Comparison of ENCODE assay signal across 28 mouse cellular contexts in the genomic region with DNA sequence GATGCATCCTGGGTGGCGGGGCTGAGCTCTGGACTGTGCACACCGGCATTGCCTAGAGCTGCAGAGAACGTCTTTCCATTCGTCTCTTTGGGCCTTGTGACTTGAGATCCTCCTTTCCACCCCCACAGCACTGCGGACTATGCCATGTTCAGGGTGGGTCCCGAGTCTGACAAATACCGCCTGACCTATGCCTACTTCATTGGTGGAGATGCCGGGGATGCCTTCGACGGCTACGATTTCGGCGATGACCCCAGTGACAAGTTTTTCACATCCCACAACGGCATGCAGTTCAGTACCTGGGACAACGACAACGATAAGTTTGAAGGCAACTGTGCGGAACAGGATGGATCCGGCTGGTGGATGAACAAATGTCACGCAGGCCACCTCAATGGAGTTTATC. TPM values are rescaled to one million over a fixed set of nuclear protein-coding genes. Genes with fewer than 3 reads are reported as not detected.
A peak's percentile ranks its signal among the peaks of the same experiment; 100 is the strongest.
DNase-seq lines count a peak whose midpoint lies in the region; ATAC-seq lines count a peak whose summit lies in the region.
"Had no signal": no experiment of that assay in that cellular context is flagged by ENCODE, and none has a peak within 500 bp of the region (broad histone marks: within the 10 kb centered on the region; RNA-seq: fewer than 3 reads in every experiment).

No protein-coding gene starts in this region.

- no peak overlapping the region for H3K9ac ChIP-seq in heart, embryonic 11.5 days (ENCODE audit: low read depth, low read length)
- H3K9ac ChIP-seq in liver, embryonic 15.5 days = no peak overlapping the region
- H3K9ac ChIP-seq: embryonic facial prominence, embryonic 12.5 days; forebrain, embryonic 13.5 days; forebrain, embryonic 15.5 days; forebrain, postnatal 0 days had no signal

- 85% methylated on average over 19 of the region's 19 CpGs for WGBS in heart, embryonic 11.5 days (ENCODE audit: insufficient replicate concordance)
- WGBS in liver, embryonic 15.5 days (ENCODE audit: insufficient replicate concordance) = 78% methylated on average over 19 of the region's 19 CpGs

- no peaks in the 10 kb centered on the region for H3K36me3 ChIP-seq in heart, embryonic 11.5 days (ENCODE audit: control insufficient read depth, insufficient read depth, low read length)
- H3K36me3 ChIP-seq in liver, embryonic 15.5 days (replicated peaks) = no peaks in the 10 kb centered on the region
- H3K36me3 ChIP-seq: embryonic facial prominence, embryonic 10.5 days; embryonic facial prominence, embryonic 12.5 days; forebrain, embryonic 15.5 days had no signal

- H3K4me3 ChIP-seq in heart, embryonic 11.5 days (ENCODE audit: low read depth, low read length) = no peak overlapping the region
- no peak overlapping the region for H3K4me3 ChIP-seq in liver, embryonic 15.5 days (replicated peaks)
- H3K4me3 ChIP-seq: embryonic facial prominence, embryonic 10.5 days; embryonic facial prominence, embryonic 12.5 days; forebrain, embryonic 13.5 days; forebrain, embryonic 15.5 days had no signal

- no peaks in the 10 kb centered on the region for H3K9me3 ChIP-seq in heart, embryonic 11.5 days (replicated peaks; ENCODE audit: control insufficient read depth, low read length)
- H3K9me3 ChIP-seq in liver, embryonic 15.5 days (replicated peaks) = no peaks in the 10 kb centered on the region
- H3K9me3 ChIP-seq: embryonic facial prominence, embryonic 10.5 days; embryonic facial prominence, embryonic 12.5 days; forebrain, embryonic 13.5 days; forebrain, embryonic 15.5 days had no signal

- no peak for ATAC-seq in heart, embryonic 11.5 days (replicated peaks; ENCODE audit: insufficient number of reproducible peaks, low FRiP score, low TSS enrichment)
- no peak for ATAC-seq in liver, embryonic 15.5 days (ENCODE audit: insufficient read depth)
- ATAC-seq: activated CD4-positive, CD25-positive, alpha-beta regulatory T cell, adult 4 months; CD4-positive, CD25-positive, alpha-beta regulatory T cell, adult 4 months; forebrain, embryonic 13.5 days; forebrain, embryonic 15.5 days; forebrain, postnatal 0 days had no signal

- intact Hi-C loops in left cerebral cortex, postnatal 10 days (cut with DNase I) = no loop called here

- no peaks in the 10 kb centered on the region for H3K27me3 ChIP-seq in heart, embryonic 11.5 days (ENCODE audit: control insufficient read depth, insufficient read depth, low read length)
- no peaks in the 10 kb centered on the region for H3K27me3 ChIP-seq in liver, embryonic 15.5 days
- H3K27me3 ChIP-seq: CH12.LX; embryonic facial prominence, embryonic 12.5 days; forebrain, embryonic 13.5 days; forebrain, embryonic 15.5 days had no signal

- no peak overlapping the region for H3K27ac ChIP-seq in heart, embryonic 11.5 days (ENCODE audit: low read depth, low read length)
- H3K27ac ChIP-seq in liver, embryonic 15.5 days (replicated peaks) = no peak overlapping the region
- H3K27ac ChIP-seq: embryonic facial prominence, embryonic 10.5 days; embryonic facial prominence, embryonic 12.5 days; forebrain, embryonic 13.5 days; forebrain, embryonic 15.5 days had no signal

- DNase-seq in heart, adult 11 months = peak; percentile 87
- DNase-seq in liver (no peak), ES-CJ7 (ENCODE audit: low read depth, low spot score) (peak; percentile 30)
- DNase-seq in left cerebral cortex, postnatal 10 days (ENCODE audit: extremely low spot score in 1 of 2, low spot score in 2 of 2) = no peak
- DNase-seq: adrenal gland, adult 8-10 months; adrenal gland, postnatal 14 days; adrenal gland, postnatal 36 days; B cell, adult 2 months; cerebellum, adult 11-12 months; cerebellum, adult 2 months; cerebellum, adult 9-10 months; cerebellum, postnatal 10 days; cerebellum, postnatal 25 days; forebrain, postnatal 0 days had no signal

- no peaks in the 10 kb centered on the region for H3K4me1 ChIP-seq in heart, embryonic 11.5 days (ENCODE audit: control insufficient read depth, insufficient read depth, low read length)
- H3K4me1 ChIP-seq in liver, embryonic 15.5 days (replicated peaks) = no peaks in the 10 kb centered on the region
- H3K4me1 ChIP-seq: embryonic facial prominence, embryonic 10.5 days; embryonic facial prominence, embryonic 12.5 days; forebrain, embryonic 13.5 days; forebrain, embryonic 15.5 days had no signal

- no peak overlapping the region for H3K4me2 ChIP-seq in heart, embryonic 11.5 days
- peak overlapping the region; percentile 42 for H3K4me2 ChIP-seq in liver, embryonic 15.5 days
- H3K4me2 ChIP-seq: embryonic facial prominence, embryonic 12.5 days; forebrain, embryonic 13.5 days; forebrain, embryonic 15.5 days had no signal

RNA-seq across cellular contexts. Expression of gene Fgg, which starts 5.1 kb away (rescaled TPM):
- 0.62 and 3.8 TPM in 2 replicates for polyA plus RNA-seq in heart, embryonic 11.5 days (2014; fragmentation: Nextera tagmentation; extraction: Ambion mirVana)
- polyA plus RNA-seq in liver, embryonic 15.5 days (2015; fragmentation: Nextera tagmentation; extraction: Ambion mirVana) = 827 and 988 TPM in 2 replicates
- not detected for total RNA-seq in left cerebral cortex, postnatal 10 days (2021)
- total RNA-seq: CH12.LX, MEL had no signal
- polyA plus RNA-seq: activated CD4-positive, CD25-positive, alpha-beta regulatory T cell, adult 4 months; CD4-positive, CD25-positive, alpha-beta regulatory T cell, adult 4 months; cerebellum, adult 2 months; cortical plate, adult 2 months; forebrain, embryonic 11.5 days; forebrain, embryonic 13.5 days; forebrain, embryonic 15.5 days; forebrain, postnatal 0 days had no signal

RNA-seq across cellular contexts. Expression of gene Fga, which starts 13.2 kb away (rescaled TPM):
- polyA plus RNA-seq in heart, embryonic 11.5 days (2014; fragmentation: Nextera tagmentation; extraction: Ambion mirVana) = 0.52 and 2.7 TPM in 2 replicates
- 921 and 1,132 TPM in 2 replicates for polyA plus RNA-seq in liver, embryonic 15.5 days (2015; fragmentation: Nextera tagmentation; extraction: Ambion mirVana)
- total RNA-seq in left cerebral cortex, postnatal 10 days (2021) = not detected
- total RNA-seq: CH12.LX; ES-E14; forebrain, postnatal 0 days; MEL had no signal
- polyA plus RNA-seq: activated CD4-positive, CD25-positive, alpha-beta regulatory T cell, adult 4 months; CD4-positive, CD25-positive, alpha-beta regulatory T cell, adult 4 months; cortical plate, adult 2 months; embryonic facial prominence, embryonic 10.5 days; embryonic facial prominence, embryonic 14.5 days; forebrain, embryonic 11.5 days; forebrain, embryonic 13.5 days; forebrain, embryonic 15.5 days had no signal

RNA-seq across cellular contexts. Expression of gene Fgb, which starts 37.0 kb away (rescaled TPM):
- 0.59 and 3.4 TPM in 2 replicates for polyA plus RNA-seq in heart, embryonic 11.5 days (2014; fragmentation: Nextera tagmentation; extraction: Ambion mirVana)
- polyA plus RNA-seq in liver, embryonic 15.5 days (2015; fragmentation: Nextera tagmentation; extraction: Ambion mirVana) = 533 and 675 TPM in 2 replicates
- not detected for total RNA-seq in left cerebral cortex, postnatal 10 days (2021)
- total RNA-seq: CH12.LX; ES-E14; forebrain, postnatal 0 days; MEL had no signal
- polyA plus RNA-seq: activated CD4-positive, CD25-positive, alpha-beta regulatory T cell, adult 4 months; CD4-positive, CD25-positive, alpha-beta regulatory T cell, adult 4 months; cortical plate, adult 2 months; embryonic facial prominence, embryonic 10.5 days; forebrain, embryonic 11.5 days; forebrain, embryonic 13.5 days; forebrain, embryonic 15.5 days; forebrain, postnatal 0 days had no signal

RNA-seq across cellular contexts. Expression of gene Plrg1, which starts 42.7 kb away (rescaled TPM):
- polyA plus RNA-seq in heart, embryonic 11.5 days (2014; fragmentation: Nextera tagmentation; extraction: Ambion mirVana) = 64.1 and 73.2 TPM in 2 replicates
- 41.9 and 46.0 TPM in 2 replicates for polyA plus RNA-seq in liver, embryonic 15.5 days (2015; fragmentation: Nextera tagmentation; extraction: Ambion mirVana)
- 10 to 100 TPM; 40.0 to 40.6 TPM for total RNA-seq in left cerebral cortex, postnatal 10 days (2021)

Comparison
In these comparisons a context has a peak if more than half of its experiments do, and no peak if none do; other contexts are left out.
1. DNase-seq: peak in heart, adult 11 months (single experiment) and ES-CJ7 (single experiment); none in liver (single experiment) and left cerebral cortex, postnatal 10 days (0 of 2).
2. RNA of gene Fgg, which starts 5.1 kb away (polyA plus RNA-seq): 827 to 988 TPM in liver, embryonic 15.5 days; 0.62 to 3.8 TPM in heart, embryonic 11.5 days; every median in the first group is over 100 times any median in the second.
3. RNA of gene Fga, which starts 13.2 kb away (polyA plus RNA-seq): 921 to 1,132 TPM in liver, embryonic 15.5 days; 0.52 to 2.7 TPM in heart, embryonic 11.5 days; every median in the first group is over 100 times any median in the second.
4. RNA of gene Fgb, which starts 37.0 kb away (polyA plus RNA-seq): 533 to 675 TPM in liver, embryonic 15.5 days; 0.59 to 3.4 TPM in heart, embryonic 11.5 days; every median in the first group is over 100 times any median in the second.